Mouse (Mus musculus) heart, adult 2 months (tissue): ENCODE data around the gene Gm35549. TPM values are rescaled to one million over a fixed set of nuclear protein-coding genes. Genes with fewer than 3 reads are reported as not detected.

Experiments
- DNase-seq, 2 experiments: peaks; one replicate each; pipeline ENCODE4 v3.0.0; 2021
- H3K27ac ChIP-seq: fragments of 200-600 bp; 2 replicates; pipeline ENCODE4 v1.8.1; 2022
- H3K27me3 ChIP-seq: fragments of 200-500 bp; 2 replicates; pipeline ENCODE4 v1.6.1; 2012; ENCODE audit warnings: mild to moderate bottlenecking, low read length, inconsistent platforms, mixed read lengths; ENCODE audit not compliant: control insufficient read depth, insufficient read depth
- H3K36me3 ChIP-seq: fragments of 200-500 bp; 2 replicates; pipeline ENCODE4 v1.6.1; 2012; ENCODE audit warnings: low read length, inconsistent platforms; ENCODE audit not compliant: control insufficient read depth, insufficient read depth
- H3K4me1 ChIP-seq: fragments of 200-500 bp; 2 replicates; pipeline ENCODE4 v1.6.1; 2011; ENCODE audit warnings: low read length; ENCODE audit not compliant: control insufficient read depth, insufficient read depth
- H3K4me3 ChIP-seq: fragments of 200-600 bp; 2 replicates; pipeline ENCODE4 v1.8.1; 2022
- H3K79me2 ChIP-seq: fragments of 200-500 bp; replicated peaks from 2 replicates; pipeline ENCODE4 v1.6.1; 2012; ENCODE audit warnings: mild to moderate bottlenecking, inconsistent platforms, low read length, moderate library complexity, mixed read lengths; ENCODE audit not compliant: control insufficient read depth, insufficient read depth
- H3K9ac ChIP-seq: fragments of 200-500 bp; 2 replicates; pipeline ENCODE4 v1.6.1; 2012; ENCODE audit warnings: low read depth, mild to moderate bottlenecking, control low read depth, inconsistent platforms, low read length, mixed read lengths
- CTCF ChIP-seq: fragments of 200-600 bp; IDR thresholded peaks from 2 replicates; pipeline ENCODE4 v1.8.1; 2022; ENCODE audit warnings: antibody characterized with exemption, mild to moderate bottlenecking, moderate library complexity
- EP300 ChIP-seq: fragments of 200-500 bp; IDR thresholded peaks from 2 replicates; pipeline ENCODE4 v1.6.1; 2011; ENCODE audit warnings: low read depth, low read length, control low read depth; ENCODE audit not compliant: insufficient read depth
- POLR2A ChIP-seq: fragments of 200-500 bp; IDR thresholded peaks from 2 replicates; pipeline ENCODE4 v1.6.1; 2011; ENCODE audit warnings: mild to moderate bottlenecking, low read depth, low read length, control low read depth; ENCODE audit not compliant: insufficient read depth
- WGBS: fragments of 180-500 bp; shearing (Covaris S2); methylation state at CpG from one replicate; pipeline ENCODE4 v1.1.7; 2018; 5-methylcytosine and 5-hydroxymethylcytosine counted together
- intact Hi-C: fragments of 180-260 bp; cut with DNase I; formaldehyde crosslinking; loops from one replicate; pipeline ENCODE4 v1.15.1; 2025
- polyA plus RNA-seq: library from polyadenylated mRNA; depleted of rRNA; stranded (reverse); fragments of >200 nt; gene quantifications from 2 replicates; pipeline ENCODE4 v1.2.3, GENCODE M21; 2012
- total RNA-seq, 2 experiments: library from RNA; stranded (reverse); gene quantifications; 2 replicates each; pipeline ENCODE4 v1.2.3; 2021

Gm35549 gene
- total and polyA plus RNA-seq, 3 experiments = not detected

- DNase-seq = no peak
- peak overlapping the region; percentile 32; the same call in 1 of the 2 replicates for H3K9ac ChIP-seq
- H3K79me2 ChIP-seq = peaks cover 4% of the 10 kb centered on the region
- peak overlapping the region; percentile 68 for H3K4me3 ChIP-seq
- H3K36me3 ChIP-seq = peaks cover 13% of the 10 kb centered on the region
- TF ChIP-seq POLR2A (no peak), CTCF (no peak), EP300 (no peak)
- H3K4me1 ChIP-seq = peaks cover 2% of the 10 kb centered on the region
- intact Hi-C loops = loop anchor here (2.0 to 5.0 kb wide), 2 partner anchors 21 to 56 kb away; partner anchors contain the start of gene Zfp105
- H3K27me3 ChIP-seq = no peaks in the 10 kb centered on the region
- WGBS = 62% methylated on average over 4 of the region's 4 CpGs
- H3K27ac ChIP-seq = peak overlapping the region; percentile 92
Observed at GRCm38 (mm10) chr9:122866192-122866591, 22.4 kb upstream of the Gm35549 start.

DNA sequence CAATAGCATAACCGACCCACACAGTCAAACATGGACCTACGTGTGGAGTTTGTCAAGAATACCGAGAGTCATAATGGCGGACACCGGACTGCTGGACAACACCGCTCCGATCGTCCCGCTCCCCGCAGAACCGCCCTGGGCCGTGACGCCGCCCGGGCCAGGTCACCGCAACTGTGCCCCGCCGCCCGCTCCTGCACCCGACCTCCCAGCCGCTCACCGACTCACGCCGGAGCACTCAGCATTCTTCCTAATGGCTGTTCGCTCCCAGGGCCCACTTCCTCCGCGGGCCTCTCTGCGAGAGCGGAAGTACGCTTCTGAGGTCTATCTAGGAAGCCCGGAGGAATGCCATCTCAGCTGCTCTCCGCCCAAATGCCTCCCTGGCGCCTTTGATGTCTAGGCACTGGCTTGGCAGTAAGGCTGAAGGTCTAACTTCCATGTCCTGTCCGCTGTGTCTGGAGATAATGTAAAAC lies 21.9 kb upstream of the Gm35549 start, which contains the start of gene Zfp445:
Gene Zfp445 (minus strand): TSS at position 310 of the 470 bp plus-strand sequence.
- peaks cover 16% of the 10 kb centered on the region for H3K36me3 ChIP-seq
- no peaks in the 10 kb centered on the region for H3K27me3 ChIP-seq
- TF ChIP-seq CTCF (no peak), POLR2A (peak; percentile 71; the same call in 1 of the 2 replicates)
- H3K9ac ChIP-seq = peak within 1 kb of the TSS; percentile 96
- peaks cover 4% of the 10 kb centered on the region for H3K79me2 ChIP-seq
- intact Hi-C loops = loop anchor here (2.0 to 5.0 kb wide), 2 partner anchors 21 to 57 kb away; partner anchors contain the start of gene Zfp105
- WGBS = under 1% methylated on average over 34 of the region's 34 CpGs
- peaks cover 2% of the 10 kb centered on the region for H3K4me1 ChIP-seq
- DNase-seq = peak; percentile 82 to 87
- H3K27ac ChIP-seq = peak within 1 kb of the TSS; percentile 92
- H3K4me3 ChIP-seq = peak within 1 kb of the TSS; percentile 68

GRCm38 (mm10) chr9:122864848-122865247 lies 21.0 kb upstream of the Gm35549 start:
- intact Hi-C loops = loop anchor here (5.0 kb wide), 2 partner anchors 57 to 87 kb away; partner anchors contain the start of genes 1110059G10Rik, Kif15 and Zfp105
- peaks cover 2% of the 10 kb centered on the region for H3K4me1 ChIP-seq
- peaks cover 4% of the 10 kb centered on the region for H3K79me2 ChIP-seq
- peak overlapping the region; percentile 68 for H3K4me3 ChIP-seq
- peaks cover 17% of the 10 kb centered on the region for H3K36me3 ChIP-seq
- WGBS = 33% methylated on average over 3 of the region's 3 CpGs
- TF ChIP-seq CTCF (no peak), EP300 (no peak), POLR2A (no peak)
- DNase-seq = no peak
- peak overlapping the region; percentile 16 for H3K9ac ChIP-seq
- H3K27me3 ChIP-seq = no peaks in the 10 kb centered on the region
- peak overlapping the region; percentile 92 for H3K27ac ChIP-seq

GRCm38 (mm10) chr9:122863731-122864130 lies 19.9 kb upstream of the Gm35549 start:
- intact Hi-C loops = loop anchor here (5.0 kb wide), 1 partner anchor 89 kb away; the partner anchor contains the start of genes 1110059G10Rik and Kif15

DNA sequence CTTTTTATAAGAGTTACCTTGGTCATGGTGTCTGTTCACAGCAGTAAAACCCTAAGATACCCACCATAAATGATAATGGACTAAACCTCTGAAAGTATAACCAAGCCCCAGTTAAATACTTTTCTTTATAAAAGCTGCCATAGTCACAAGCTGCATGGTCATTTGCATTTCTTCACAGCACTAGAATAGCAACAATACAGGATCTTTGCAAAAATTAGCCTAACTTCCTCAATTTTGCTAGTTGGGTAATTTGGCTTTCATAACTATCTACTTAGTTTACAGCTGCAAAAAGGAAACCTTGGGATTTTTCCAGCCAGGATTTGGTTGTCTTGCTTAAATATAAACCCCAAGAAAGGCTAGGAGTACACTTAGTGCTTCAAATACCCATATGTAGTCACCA lies 16.9 kb upstream of the Gm35549 start:
- H3K36me3 ChIP-seq = peaks cover 34% of the 10 kb centered on the region
- peaks cover 2% of the 10 kb centered on the region for H3K4me1 ChIP-seq
- no peak overlapping the region for H3K4me3 ChIP-seq
- intact Hi-C loops = loop anchor here (5.0 kb wide), 1 partner anchor 92 kb away; the partner anchor contains the start of genes 1110059G10Rik and Kif15
- TF ChIP-seq CTCF (no peak), POLR2A (no peak), EP300 (no peak)
- H3K9ac ChIP-seq = no peak overlapping the region
- no peak for DNase-seq
- H3K79me2 ChIP-seq = peaks cover 4% of the 10 kb centered on the region
- H3K27me3 ChIP-seq = no peaks in the 10 kb centered on the region
- H3K27ac ChIP-seq = no peak overlapping the region

More at GRCm38 (mm10) chr9:122863731-122864130, 19.9 kb upstream of the Gm35549 start:
- H3K4me1 ChIP-seq = peaks cover 2% of the 10 kb centered on the region
- H3K9ac ChIP-seq = no peak overlapping the region
- no peaks in the 10 kb centered on the region for H3K27me3 ChIP-seq
- H3K79me2 ChIP-seq = peaks cover 4% of the 10 kb centered on the region
- TF ChIP-seq CTCF = no peak
- no peak for DNase-seq
- H3K36me3 ChIP-seq = peaks cover 17% of the 10 kb centered on the region
- no peak overlapping the region; the same call in 1 of the 2 replicates for H3K4me3 ChIP-seq
- WGBS = 24% methylated on average over 2 of the region's 2 CpGs
- peak overlapping the region; percentile 92 for H3K27ac ChIP-seq

GRCm38 (mm10) chr9:122856716-122857115 lies 12.9 kb upstream of the Gm35549 start:
- TF ChIP-seq EP300 (no peak), CTCF (no peak), POLR2A (no peak)
- Histone ChIP-seq H3K27ac (no peak overlapping the region), H3K79me2 (no peaks in the 10 kb centered on the region), H3K4me3 (no peak overlapping the region), H3K4me1 (peaks cover 1% of the 10 kb centered on the region; the same call in 1 of the 2 replicates), H3K27me3 (no peaks in the 10 kb centered on the region), H3K36me3 (peaks cover 52% of the 10 kb centered on the region), H3K9ac (no peak overlapping the region)
- intact Hi-C loops = no loop called here
- DNase-seq = no peak
- 99% methylated on average over 3 of the region's 3 CpGs for WGBS
